Mouse (Mus musculus) heart, postnatal 0 days (tissue): ENCODE data around the gene Kcnip4. TPM values are rescaled to one million over a fixed set of nuclear protein-coding genes. Genes with fewer than 3 reads are reported as not detected.

Experiments used
- ATAC-seq: fragments of 200-750 bp; cut with Nextera tagmentation; 2 replicates; pipeline ENCODE4 v1.8.0; 2017; ENCODE audit warnings: low read depth, moderate number of reproducible peaks, moderate library complexity; ENCODE audit not compliant: insufficient read depth
- DNase-seq: peaks from one replicate; pipeline ENCODE4 v3.0.0-alpha.2; 2016; ENCODE audit warnings: low spot score
- H3K27ac ChIP-seq: fragments of 300-500 bp; sonication (generic); 2 replicates; pipeline ENCODE4 v1.5.1; 2014; ENCODE audit warnings: low read depth, mild to moderate bottlenecking
- H3K27me3 ChIP-seq: fragments of 300-500 bp; sonication (generic); 2 replicates; pipeline ENCODE4 v1.6.1; 2014; ENCODE audit warnings: low read length, mixed read lengths; ENCODE audit not compliant: control insufficient read depth, insufficient read depth
- H3K36me3 ChIP-seq: fragments of 300-500 bp; sonication (generic); replicated peaks from 2 replicates; pipeline ENCODE4 v1.6.1; 2014; ENCODE audit warnings: low read length, mixed read lengths; ENCODE audit not compliant: control insufficient read depth, insufficient read depth
- H3K4me1 ChIP-seq: fragments of 300-500 bp; sonication (generic); 2 replicates; pipeline ENCODE4 v1.6.1; 2014; ENCODE audit warnings: antibody characterized with exemption; ENCODE audit not compliant: control insufficient read depth, insufficient read depth
- H3K4me2 ChIP-seq: fragments of 300-500 bp; sonication (generic); 2 replicates; pipeline ENCODE4 v1.6.1; 2014; ENCODE audit warnings: low read depth, mild to moderate bottlenecking, low read length, moderate library complexity
- H3K4me3 ChIP-seq: fragments of 300-500 bp; sonication (generic); 2 replicates; pipeline ENCODE4 v1.5.1; 2014; ENCODE audit warnings: low read depth, low read length
- H3K9ac ChIP-seq: fragments of 300-500 bp; sonication (generic); replicated peaks from 2 replicates; pipeline ENCODE4 v1.6.1; 2014; ENCODE audit warnings: low read depth, low read length, mixed read lengths
- H3K9me3 ChIP-seq: fragments of 300-500 bp; sonication (generic); replicated peaks from 2 replicates; pipeline ENCODE4 v1.6.1; 2016; ENCODE audit warnings: low read length; ENCODE audit not compliant: control insufficient read depth
- CTCF ChIP-seq: IDR thresholded peaks from 2 replicates; pipeline ENCODE4 v1.5.1; 2016; ENCODE audit warnings: antibody characterized with exemption, control low read depth, low read depth
- EP300 ChIP-seq: IDR thresholded peaks from 2 replicates; pipeline ENCODE4 v1.6.1; 2016; ENCODE audit warnings: antibody characterized with exemption, low read depth
- WGBS: fragments of 180-500 bp; shearing (Covaris S2); extraction: QIAGEN DNeasy Blood & Tissue Kit; methylation state at CpG from one replicate; pipeline ENCODE4 v1.1.7; 2014; 5-methylcytosine and 5-hydroxymethylcytosine counted together
- polyA plus RNA-seq: library from polyadenylated mRNA; unstranded; fragments of >200 nt; fragmentation: Nextera tagmentation; extraction: Ambion mirVana; gene quantifications from 2 replicates; pipeline ENCODE4 v1.2.1, GENCODE M21; 2015
- total RNA-seq: library from RNA; depleted of rRNA; stranded (reverse); fragments of >200 nt; gene quantifications from 2 replicates; pipeline ENCODE4 v1.2.3, GENCODE M21; 2014; ENCODE audit warnings: low replicate concordance

Kcnip4 gene
- total and polyA plus RNA-seq, 2 experiments from 2014 or later, result 0.11 TPM; not detected in 1

DNA sequence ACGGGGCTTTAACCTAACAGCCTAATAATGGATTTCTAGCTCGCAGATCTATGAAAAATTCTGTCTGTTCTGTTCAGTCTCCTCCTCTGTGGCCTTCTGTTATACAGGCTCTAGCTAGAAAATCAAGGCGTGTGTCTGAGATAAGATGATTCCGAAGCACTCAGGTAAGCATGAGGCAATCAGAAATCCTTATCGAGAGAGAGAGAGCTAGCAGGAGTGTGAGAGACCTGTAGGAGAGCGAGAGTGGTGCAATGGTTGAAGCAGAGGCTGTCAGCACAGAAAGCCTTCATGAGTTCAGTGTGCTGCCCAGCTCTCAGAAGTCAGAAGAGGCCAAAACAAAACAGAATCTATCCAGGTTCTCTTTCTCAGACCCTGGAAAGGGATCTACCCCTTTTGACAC lies 888.0 kb downstream of the Kcnip4 start:
- no peaks in the 10 kb centered on the region for H3K9me3 ChIP-seq
- TF ChIP-seq CTCF (no peak), EP300 (no peak)
- ATAC-seq, result no peak
- no peaks in the 10 kb centered on the region for H3K27me3 ChIP-seq
- no peak overlapping the region for H3K4me2 ChIP-seq
- no peak for DNase-seq
- no peak overlapping the region for H3K4me3 ChIP-seq
- H3K36me3 ChIP-seq, result no peaks in the 10 kb centered on the region
- WGBS, result 67% methylated on average over 6 of the region's 6 CpGs
- no peak overlapping the region for H3K27ac ChIP-seq
- no peak overlapping the region for H3K9ac ChIP-seq
- H3K4me1 ChIP-seq, result no peaks in the 10 kb centered on the region

DNA sequence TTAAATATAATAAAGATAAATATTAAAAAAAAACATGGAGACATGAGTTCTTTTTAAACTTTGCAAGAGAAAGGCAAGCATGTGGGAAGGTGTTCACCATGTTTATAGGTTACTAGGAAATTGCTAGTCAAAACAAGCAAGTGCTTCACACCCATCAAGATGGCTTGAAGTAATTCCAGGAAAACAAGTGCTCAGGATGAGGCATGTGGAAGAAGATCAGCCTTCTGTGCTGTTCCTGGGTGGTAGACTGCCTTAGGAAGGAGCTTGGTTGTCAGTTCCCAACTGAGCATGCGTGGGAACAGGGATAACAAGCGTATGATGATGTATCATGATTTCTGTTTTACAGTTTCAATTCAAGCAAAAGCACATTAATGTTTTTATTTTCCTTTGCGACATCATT lies 891.1 kb downstream of the Kcnip4 start:
- Histone ChIP-seq H3K4me3 (no peak overlapping the region), H3K9me3 (no peaks in the 10 kb centered on the region), H3K36me3 (no peaks in the 10 kb centered on the region), H3K27me3 (no peaks in the 10 kb centered on the region), H3K4me2 (no peak overlapping the region), H3K9ac (no peak overlapping the region), H3K27ac (no peak overlapping the region), H3K4me1 (no peaks in the 10 kb centered on the region)
- no peak for ATAC-seq
- DNase-seq, result no peak
- 77% methylated on average over 3 of the region's 3 CpGs for WGBS
- TF ChIP-seq CTCF (no peak), EP300 (no peak)

DNA sequence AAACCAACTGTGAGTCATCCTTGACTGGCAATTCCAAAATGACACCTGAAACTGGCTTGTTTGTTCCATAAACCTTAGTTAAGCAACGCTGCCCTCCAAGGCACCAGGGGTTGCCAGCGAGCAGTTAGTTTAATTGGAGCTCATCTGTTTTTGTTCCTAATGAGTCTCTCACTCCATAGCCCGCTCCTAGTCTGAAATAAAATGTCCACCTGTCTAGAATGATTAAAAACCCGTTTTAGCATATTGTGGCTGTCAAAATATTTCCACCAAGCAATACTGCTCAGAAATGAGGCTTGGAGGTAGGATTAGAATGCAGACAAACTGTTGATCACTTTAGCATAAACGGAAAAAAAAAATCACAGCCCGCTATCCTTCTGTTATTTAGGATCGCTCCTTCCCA lies 901.3 kb downstream of the Kcnip4 start:
- no peak overlapping the region for H3K27ac ChIP-seq
- no peaks in the 10 kb centered on the region for H3K4me1 ChIP-seq
- 74% methylated on average over 7 of the region's 7 CpGs for WGBS
- H3K4me2 ChIP-seq, result no peak overlapping the region
- no peaks in the 10 kb centered on the region for H3K27me3 ChIP-seq
- no peaks in the 10 kb centered on the region for H3K36me3 ChIP-seq
- no peak for TF ChIP-seq CTCF
- no peak for TF ChIP-seq EP300
- ATAC-seq, result no peak
- no peak overlapping the region for H3K9ac ChIP-seq
- no peaks in the 10 kb centered on the region for H3K9me3 ChIP-seq
- H3K4me3 ChIP-seq, result no peak overlapping the region
- DNase-seq, result no peak

DNA sequence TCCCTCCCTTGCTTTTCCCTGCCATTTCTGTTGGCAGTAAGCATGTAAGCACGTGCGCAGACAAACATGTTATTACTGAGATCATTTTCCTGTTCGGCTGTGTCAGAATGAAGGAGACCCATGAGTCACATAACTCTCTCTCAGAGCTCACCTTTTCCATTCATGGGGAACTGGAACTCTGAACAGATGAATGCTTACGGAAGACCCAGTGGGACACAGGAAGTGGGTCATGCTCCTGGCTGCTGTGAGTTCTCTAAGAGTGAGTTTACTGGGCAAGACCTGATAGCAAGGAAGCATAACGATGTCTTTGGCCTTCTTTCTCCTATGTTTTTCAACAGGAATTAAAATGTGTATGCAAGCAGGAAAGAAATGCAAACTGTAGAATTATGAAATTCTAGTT lies 917.8 kb downstream of the Kcnip4 start:
- TF ChIP-seq CTCF (no peak), EP300 (no peak)
- no peak overlapping the region for H3K27ac ChIP-seq
- DNase-seq (no peak), ATAC-seq (no peak)
- WGBS, result 80% methylated on average over 5 of the region's 5 CpGs
- no peak overlapping the region for H3K9ac ChIP-seq
- H3K36me3 ChIP-seq, result no peaks in the 10 kb centered on the region
- no peaks in the 10 kb centered on the region for H3K27me3 ChIP-seq
- no peaks in the 10 kb centered on the region for H3K9me3 ChIP-seq
- no peak overlapping the region for H3K4me3 ChIP-seq
- H3K4me2 ChIP-seq, result no peak overlapping the region
- no peaks in the 10 kb centered on the region for H3K4me1 ChIP-seq

DNA sequence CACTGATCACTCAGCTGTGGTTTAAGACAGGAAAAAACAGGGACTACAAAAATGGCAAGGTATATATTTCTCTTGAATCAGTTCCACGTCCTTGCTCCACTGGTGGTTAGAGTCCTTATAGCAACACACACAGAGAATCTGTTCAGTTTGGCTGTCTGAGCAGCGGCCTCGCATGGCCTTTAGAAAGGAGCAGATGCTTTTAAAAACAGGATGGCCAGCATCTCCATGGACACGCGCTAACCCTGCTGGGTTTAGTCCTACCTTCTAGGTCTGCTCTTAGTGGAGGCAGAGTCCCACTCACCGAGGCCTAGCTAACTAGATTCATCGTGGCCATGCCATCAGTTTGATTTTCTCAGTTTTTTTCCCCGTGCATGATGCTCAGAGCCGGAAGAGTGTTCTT lies 918.4 kb downstream of the Kcnip4 start:
- no peaks in the 10 kb centered on the region for H3K36me3 ChIP-seq
- H3K9ac ChIP-seq, result no peak overlapping the region
- no peak for DNase-seq
- H3K4me1 ChIP-seq, result no peaks in the 10 kb centered on the region
- H3K4me3 ChIP-seq, result no peak overlapping the region
- H3K27ac ChIP-seq, result no peak overlapping the region
- no peaks in the 10 kb centered on the region for H3K9me3 ChIP-seq
- ATAC-seq, result no peak
- 85% methylated on average over 9 of the region's 9 CpGs for WGBS
- no peaks in the 10 kb centered on the region for H3K27me3 ChIP-seq
- H3K4me2 ChIP-seq, result no peak overlapping the region
- TF ChIP-seq EP300 (no peak), CTCF (no peak)

DNA sequence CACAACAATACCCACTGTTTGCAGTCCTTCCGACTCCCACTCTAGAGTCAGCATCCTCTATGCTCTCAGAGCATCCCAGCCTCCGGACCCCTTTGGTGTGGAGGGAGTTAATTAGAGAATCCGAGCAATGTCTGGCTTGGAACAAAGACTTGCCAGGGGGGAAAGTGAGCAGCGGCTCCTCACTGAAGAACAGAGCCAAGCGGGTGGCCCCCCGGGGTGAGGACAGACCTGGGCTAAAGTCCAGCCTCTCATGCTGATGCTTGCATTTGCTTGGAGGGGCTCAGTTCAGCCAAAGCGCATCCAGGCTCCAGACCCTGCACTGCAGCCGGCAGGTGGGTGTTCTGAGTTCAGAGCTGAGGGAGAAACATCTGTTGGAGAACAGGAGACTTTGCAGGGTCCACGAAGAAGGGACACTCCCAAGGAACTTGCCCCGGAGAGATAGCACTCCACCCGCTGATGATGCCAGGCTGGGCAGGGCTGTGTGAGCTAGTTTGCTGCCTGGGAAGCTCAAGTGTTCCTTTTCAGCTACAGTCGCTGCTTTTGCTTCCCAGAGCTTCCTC lies 925.1 kb downstream of the Kcnip4 start:
- H3K9me3 ChIP-seq, result no peaks in the 10 kb centered on the region
- peak overlapping the region; percentile 4; the same call in 1 of the 2 replicates for H3K4me2 ChIP-seq
- no peaks in the 10 kb centered on the region for H3K4me1 ChIP-seq
- no peak overlapping the region for H3K4me3 ChIP-seq
- no peaks in the 10 kb centered on the region for H3K27me3 ChIP-seq
- H3K27ac ChIP-seq, result no peak overlapping the region
- no peak for TF ChIP-seq EP300
- TF ChIP-seq CTCF, result no peak
- ATAC-seq, result no peak
- DNase-seq, result no peak
- H3K36me3 ChIP-seq, result no peaks in the 10 kb centered on the region
- WGBS, result 1% methylated on average over 12 of the region's 12 CpGs
- H3K9ac ChIP-seq, result no peak overlapping the region
